Mouse (Mus musculus) olfactory bulb, adult 2 months (tissue): Measurements from ENCODE around the gene Unc50.

Experiments
- CTCF ChIP-seq: fragments of 200-500 bp; IDR thresholded peaks from 2 replicates; pipeline ENCODE4 v1.5.1; 2012; ENCODE audit warnings: low read depth, mild to moderate bottlenecking, low read length, moderate library complexity; ENCODE audit not compliant: insufficient read depth
- POLR2A ChIP-seq: fragments of 200-500 bp; IDR thresholded peaks from 2 replicates; pipeline ENCODE4 v1.6.1; 2012; ENCODE audit warnings: mild to moderate bottlenecking, low read depth, low read length, moderate library complexity; ENCODE audit not compliant: insufficient read depth

- TF ChIP-seq CTCF = no peak
- TF ChIP-seq POLR2A = no peak
Measured at GRCm38 (mm10) chr1:37405137-37405536, 24.8 kb upstream of the Unc50 start.
